Mouse (Mus musculus): ENCODE measurements around the gene Trpc5os. TPM values are rescaled to one million over a fixed set of nuclear protein-coding genes. Genes with fewer than 3 reads are reported as not detected.

The Trpc5os gene
- polyA plus RNA-seq (2015; fragmentation: Nextera tagmentation; extraction: Ambion mirVana): not detected in 2 replicates

GRCm38 (mm10) chrX:144456281-144456680 is at the start of gene Trpc5os:
Gene Trpc5os, plus strand, starts transcription at chrX:144456581.
- Histone ChIP-seq H3K9me3 (ENCODE audit: low read length) (no peaks in the 10 kb centered on the region), H3K27me3 (replicated peaks; ENCODE audit: insufficient read depth, low read length) (no peaks in the 10 kb centered on the region), H3K9ac (replicated peaks; ENCODE audit: low read depth) (no peak within 1 kb of the TSS), H3K4me2 (replicated peaks; ENCODE audit: low read depth, low read length) (no peak within 1 kb of the TSS), H3K27ac (ENCODE audit: low read length) (no peak within 1 kb of the TSS), H3K36me3 (ENCODE audit: insufficient read depth, low read length) (no peaks in the 10 kb centered on the region), H3K4me1 (ENCODE audit: insufficient read depth, low read depth, low read length) (no peaks in the 10 kb centered on the region), H3K4me3 (ENCODE audit: low read depth, low read length) (no peak within 1 kb of the TSS)
- DNase-seq (ENCODE audit: low spot score) (no peak), ATAC-seq (no peak)
- TF ChIP-seq EP300 (IDR thresholded peaks at IDR 0.05): no peak
- no peak for TF ChIP-seq CTCF (IDR thresholded peaks at IDR 0.05)
- WGBS: 74% methylated on average over 5 of the region's 5 CpGs

DNA sequence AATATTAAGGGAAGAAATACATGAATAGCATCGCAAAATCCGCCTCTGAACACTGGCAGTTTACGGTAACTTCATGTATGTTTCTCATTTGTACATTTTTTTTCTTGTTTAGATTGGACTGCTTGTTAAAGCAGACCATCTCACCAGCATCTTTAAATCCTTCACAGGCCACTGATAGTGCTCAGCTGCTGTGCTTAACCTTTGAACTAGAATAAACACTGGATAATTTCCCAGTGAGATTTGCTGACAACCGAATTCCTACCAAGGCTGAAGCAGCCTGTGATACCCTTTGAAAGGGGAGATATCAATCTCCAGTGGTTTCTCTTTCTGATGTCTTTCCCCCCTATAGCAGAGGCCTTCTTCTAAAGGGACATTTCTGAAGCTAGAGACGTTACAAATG is 48.3 kb upstream of the Trpc5os start:
- no peak overlapping the region for H3K4me2 ChIP-seq (replicated peaks; ENCODE audit: low read depth, low read length)
- ATAC-seq: no peak
- H3K9ac ChIP-seq (replicated peaks; ENCODE audit: low read depth): no peak overlapping the region
- TF ChIP-seq EP300 (IDR thresholded peaks at IDR 0.05) (no peak), CTCF (IDR thresholded peaks at IDR 0.05) (no peak)
- no peaks in the 10 kb centered on the region for H3K36me3 ChIP-seq (ENCODE audit: insufficient read depth, low read length)
- no peaks in the 10 kb centered on the region for H3K27me3 ChIP-seq (replicated peaks; ENCODE audit: insufficient read depth, low read length)
- no peaks in the 10 kb centered on the region for H3K9me3 ChIP-seq (ENCODE audit: low read length)
- H3K4me1 ChIP-seq (ENCODE audit: insufficient read depth, low read depth, low read length): no peaks in the 10 kb centered on the region
- DNase-seq (ENCODE audit: low spot score): no peak
- H3K27ac ChIP-seq (ENCODE audit: low read length): no peak overlapping the region
- 47% methylated on average over 5 of the region's 5 CpGs for WGBS
- H3K4me3 ChIP-seq (ENCODE audit: low read depth, low read length): no peak overlapping the region

GRCm38 (mm10) chrX:144420259-144420658 is 36.1 kb upstream of the Trpc5os start:
- ATAC-seq: no peak
- DNase-seq (ENCODE audit: low spot score): no peak
- no peaks in the 10 kb centered on the region for H3K27me3 ChIP-seq (replicated peaks; ENCODE audit: insufficient read depth, low read length)
- no peaks in the 10 kb centered on the region for H3K36me3 ChIP-seq (ENCODE audit: insufficient read depth, low read length)
- no peak for TF ChIP-seq EP300 (IDR thresholded peaks at IDR 0.05)
- TF ChIP-seq CTCF (IDR thresholded peaks at IDR 0.05): no peak
- H3K4me1 ChIP-seq (ENCODE audit: insufficient read depth, low read depth, low read length): no peaks in the 10 kb centered on the region
- H3K4me2 ChIP-seq (replicated peaks; ENCODE audit: low read depth, low read length): no peak overlapping the region
- H3K9me3 ChIP-seq (ENCODE audit: low read length): no peaks in the 10 kb centered on the region
- no peak overlapping the region for H3K9ac ChIP-seq (replicated peaks; ENCODE audit: low read depth)
- H3K4me3 ChIP-seq (ENCODE audit: low read depth, low read length): no peak overlapping the region
- 47% methylated on average over 1 of the region's 1 CpGs for WGBS
- no peak overlapping the region for H3K27ac ChIP-seq (ENCODE audit: low read length)

DNA sequence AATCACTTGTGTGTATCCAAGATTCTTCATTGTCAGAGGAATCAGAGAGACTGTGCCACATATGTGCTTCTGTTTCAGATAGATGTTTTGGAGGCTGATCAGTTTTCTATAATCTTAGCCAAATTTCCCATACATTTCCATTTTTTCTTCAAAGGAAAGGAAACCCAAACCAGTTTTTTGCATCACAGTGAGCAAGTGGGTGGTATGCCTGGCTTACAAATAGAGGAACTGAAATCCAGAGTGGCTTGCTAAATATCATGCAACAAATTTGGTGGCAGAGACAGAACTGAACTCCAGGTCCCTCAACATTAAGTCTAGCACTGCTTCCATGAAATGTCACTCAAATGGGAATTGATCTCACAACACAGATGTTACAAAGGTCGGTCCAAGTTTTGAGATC is 35.3 kb upstream of the Trpc5os start:
- TF ChIP-seq CTCF (IDR thresholded peaks at IDR 0.05): no peak
- TF ChIP-seq EP300 (IDR thresholded peaks at IDR 0.05): no peak
- no peak overlapping the region for H3K4me3 ChIP-seq (ENCODE audit: low read depth, low read length)
- no peak overlapping the region for H3K4me2 ChIP-seq (replicated peaks; ENCODE audit: low read depth, low read length)
- WGBS: 100% methylated on average over 1 of the region's 1 CpGs
- ATAC-seq (no peak), DNase-seq (ENCODE audit: low spot score) (no peak)
- no peaks in the 10 kb centered on the region for H3K27me3 ChIP-seq (replicated peaks; ENCODE audit: insufficient read depth, low read length)
- no peak overlapping the region for H3K9ac ChIP-seq (replicated peaks; ENCODE audit: low read depth)
- no peak overlapping the region for H3K27ac ChIP-seq (ENCODE audit: low read length)
- no peaks in the 10 kb centered on the region for H3K36me3 ChIP-seq (ENCODE audit: insufficient read depth, low read length)
- no peaks in the 10 kb centered on the region for H3K9me3 ChIP-seq (ENCODE audit: low read length)
- no peaks in the 10 kb centered on the region for H3K4me1 ChIP-seq (ENCODE audit: insufficient read depth, low read depth, low read length)

DNA sequence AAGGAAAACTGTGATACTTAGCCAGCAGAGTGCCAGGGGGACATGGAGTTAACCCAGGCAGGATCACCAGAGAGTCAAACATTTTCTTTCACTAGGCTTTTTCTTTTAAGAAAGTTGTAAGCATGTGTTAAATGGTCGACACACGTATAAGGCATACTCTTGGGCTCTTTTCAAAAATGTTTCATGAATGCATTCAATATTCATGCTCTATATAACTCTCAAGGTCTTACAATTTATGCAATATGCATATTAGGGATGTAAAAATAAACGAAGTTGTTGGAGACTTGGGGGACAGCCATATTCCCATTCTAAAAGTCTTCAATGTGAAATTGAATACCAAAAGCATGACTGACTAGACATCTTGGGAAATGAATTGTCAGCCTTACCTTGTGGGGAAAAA is 32.5 kb upstream of the Trpc5os start:
- no peak for DNase-seq (ENCODE audit: low spot score)
- no peak overlapping the region for H3K27ac ChIP-seq (ENCODE audit: low read length)
- no peak overlapping the region for H3K9ac ChIP-seq (replicated peaks; ENCODE audit: low read depth)
- no peaks in the 10 kb centered on the region for H3K27me3 ChIP-seq (replicated peaks; ENCODE audit: insufficient read depth, low read length)
- ATAC-seq: no peak
- no peaks in the 10 kb centered on the region for H3K4me1 ChIP-seq (ENCODE audit: insufficient read depth, low read depth, low read length)
- no peak overlapping the region for H3K4me2 ChIP-seq (replicated peaks; ENCODE audit: low read depth, low read length)
- WGBS: 76% methylated on average over 3 of the region's 3 CpGs
- no peak for TF ChIP-seq CTCF (IDR thresholded peaks at IDR 0.05)
- no peak for TF ChIP-seq EP300 (IDR thresholded peaks at IDR 0.05)
- H3K4me3 ChIP-seq (ENCODE audit: low read depth, low read length): no peak overlapping the region
- no peaks in the 10 kb centered on the region for H3K36me3 ChIP-seq (ENCODE audit: insufficient read depth, low read length)
- no peaks in the 10 kb centered on the region for H3K9me3 ChIP-seq (ENCODE audit: low read length)

DNA sequence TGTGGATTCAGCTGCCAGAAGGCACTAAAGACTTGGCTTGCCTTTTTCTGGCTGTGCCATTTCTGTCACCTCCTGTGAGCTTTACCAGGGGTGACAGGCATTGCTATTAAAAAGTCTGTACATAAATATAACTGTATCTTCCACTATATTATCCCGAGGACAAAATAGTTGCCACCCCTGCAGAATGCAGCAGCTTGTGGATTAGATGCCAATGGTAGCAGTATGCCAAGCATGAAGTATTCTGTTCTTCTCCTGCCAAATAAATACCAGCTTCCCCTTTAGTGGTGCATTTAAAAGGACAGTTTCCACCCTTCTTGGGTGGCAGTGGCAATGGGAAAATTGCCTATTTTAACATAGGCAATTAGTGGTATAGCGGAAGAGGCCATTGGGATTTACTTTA is 8.0 kb downstream of the Trpc5os start:
- Histone ChIP-seq H3K36me3 (ENCODE audit: insufficient read depth, low read length) (no peaks in the 10 kb centered on the region), H3K27me3 (replicated peaks; ENCODE audit: insufficient read depth, low read length) (no peaks in the 10 kb centered on the region), H3K4me3 (ENCODE audit: low read depth, low read length) (no peak overlapping the region), H3K9ac (replicated peaks; ENCODE audit: low read depth) (no peak overlapping the region), H3K4me2 (replicated peaks; ENCODE audit: low read depth, low read length) (no peak overlapping the region), H3K4me1 (ENCODE audit: insufficient read depth, low read depth, low read length) (no peaks in the 10 kb centered on the region), H3K27ac (ENCODE audit: low read length) (no peak overlapping the region), H3K9me3 (ENCODE audit: low read length) (no peaks in the 10 kb centered on the region)
- 88% methylated on average over 2 of the region's 2 CpGs for WGBS
- TF ChIP-seq CTCF (IDR thresholded peaks at IDR 0.05) (no peak), EP300 (IDR thresholded peaks at IDR 0.05) (no peak)
- no peak for ATAC-seq
- no peak for DNase-seq (ENCODE audit: low spot score)

- Histone ChIP-seq H3K9ac (replicated peaks; ENCODE audit: low read depth) (no peak overlapping the region), H3K27me3 (replicated peaks; ENCODE audit: insufficient read depth, low read length) (no peaks in the 10 kb centered on the region), H3K9me3 (ENCODE audit: low read length) (no peaks in the 10 kb centered on the region), H3K4me2 (replicated peaks; ENCODE audit: low read depth, low read length) (no peak overlapping the region), H3K36me3 (ENCODE audit: insufficient read depth, low read length) (no peaks in the 10 kb centered on the region), H3K27ac (ENCODE audit: low read length) (no peak overlapping the region), H3K4me3 (ENCODE audit: low read depth, low read length) (no peak overlapping the region), H3K4me1 (ENCODE audit: insufficient read depth, low read depth, low read length) (no peaks in the 10 kb centered on the region)
- no peak for ATAC-seq
- TF ChIP-seq EP300 (IDR thresholded peaks at IDR 0.05) (no peak), CTCF (IDR thresholded peaks at IDR 0.05) (no peak)
- no peak for DNase-seq (ENCODE audit: low spot score)
- WGBS: 64% methylated on average over 1 of the region's 1 CpGs
Measured at GRCm38 (mm10) chrX:144491394-144491793, 35.0 kb downstream of the Trpc5os start.

Measured in lung, postnatal 0 days (tissue).